Mouse (Mus musculus): ENCODE data around the gene Nckap5.

Gene Nckap5

GRCm38 (mm10) chr1:126339250-126339649 lies 491.3 kb downstream of the Nckap5 start:
- DNase-seq, result no peak

GRCm38 (mm10) chr1:126334202-126334601 lies 496.4 kb downstream of the Nckap5 start:
- no peak for DNase-seq

DNA sequence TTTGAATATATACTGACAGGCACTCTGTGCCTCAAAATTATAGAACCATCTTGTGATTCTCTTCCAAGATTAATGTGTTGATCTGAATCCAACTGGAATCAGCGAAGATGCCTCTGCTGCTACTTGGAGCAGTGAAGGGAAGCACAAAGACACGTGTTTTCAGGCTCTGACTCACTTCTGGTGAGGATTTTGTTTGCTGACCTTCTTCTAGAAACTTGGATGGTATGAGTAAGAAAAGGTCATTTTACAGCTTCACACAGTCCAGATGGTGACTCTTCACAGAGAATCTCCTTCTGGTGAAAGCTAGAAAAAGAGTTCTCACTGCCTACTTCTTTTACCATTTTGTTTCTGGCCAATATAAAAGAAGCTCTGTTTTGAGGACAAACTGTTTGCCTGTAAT lies 498.6 kb downstream of the Nckap5 start:
- DNase-seq, result peak; percentile 50

GRCm38 (mm10) chr1:126320696-126321095 lies 509.9 kb downstream of the Nckap5 start:
- DNase-seq, result no peak

GRCm38 (mm10) chr1:126317874-126318607 lies 512.6 kb downstream of the Nckap5 start:
- peak; percentile 3 for DNase-seq

DNA sequence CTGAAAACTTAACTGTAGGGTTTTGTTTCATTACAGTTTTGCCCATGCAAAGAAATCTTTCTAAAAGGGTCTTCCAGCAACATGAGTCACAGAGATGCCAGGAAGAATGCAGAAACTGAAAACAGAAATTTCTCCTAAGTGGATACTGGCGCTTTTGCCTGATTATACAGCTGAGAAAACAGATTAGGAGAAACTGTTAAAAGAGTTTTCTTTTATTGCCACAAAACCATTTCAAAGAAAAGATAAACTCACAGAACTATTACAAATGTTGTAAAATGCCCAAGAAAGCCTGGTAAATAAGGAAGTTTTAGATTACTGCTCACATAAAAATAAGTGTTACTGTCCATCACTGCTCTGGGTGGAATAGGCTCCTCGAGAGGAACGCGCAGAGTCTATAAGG lies 513.3 kb downstream of the Nckap5 start:
- DNase-seq, result no peak

- no peak for DNase-seq
Measured at GRCm38 (mm10) chr1:126316866-126317265, 513.7 kb downstream of the Nckap5 start.

DNA sequence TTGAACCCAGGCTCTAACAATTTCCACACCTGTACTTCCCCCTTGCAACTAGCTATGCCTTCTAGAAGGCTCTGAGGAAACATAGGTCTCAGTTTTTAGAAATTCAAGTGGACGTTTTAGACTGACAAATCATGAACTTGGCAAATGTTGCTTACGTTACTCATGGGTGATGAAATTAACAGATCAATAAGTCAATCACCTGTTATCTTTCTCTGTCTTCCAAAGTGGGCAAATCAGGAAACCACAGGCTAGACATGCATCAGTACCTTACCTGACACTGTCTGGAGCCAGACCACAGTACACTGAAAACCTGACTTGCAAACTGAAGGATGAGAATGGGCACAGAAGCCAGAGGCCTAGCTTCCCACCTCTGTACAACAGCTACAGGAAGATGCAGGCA lies 529.5 kb downstream of the Nckap5 start:
- no peak for DNase-seq

DNA sequence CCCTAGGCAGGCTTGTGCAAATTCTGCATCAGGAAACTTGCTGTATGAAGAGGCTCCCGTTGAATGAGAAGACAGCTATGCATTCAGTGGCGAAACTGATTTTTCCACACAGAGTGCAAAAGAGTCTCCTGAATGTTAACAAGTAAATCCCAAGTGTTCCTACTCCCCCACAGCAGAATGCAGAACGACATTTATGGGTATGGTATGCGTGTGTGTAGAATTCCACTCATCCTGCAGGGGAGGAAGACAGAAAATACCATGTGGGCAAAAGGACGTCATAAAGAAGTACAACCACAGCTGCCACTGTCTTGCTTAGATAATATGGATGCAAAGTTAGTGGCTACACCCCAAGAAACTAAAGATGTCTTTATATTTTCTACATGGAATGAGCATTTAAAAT lies 565.7 kb downstream of the Nckap5 start:
- DNase-seq, result peak; percentile 57

DNA sequence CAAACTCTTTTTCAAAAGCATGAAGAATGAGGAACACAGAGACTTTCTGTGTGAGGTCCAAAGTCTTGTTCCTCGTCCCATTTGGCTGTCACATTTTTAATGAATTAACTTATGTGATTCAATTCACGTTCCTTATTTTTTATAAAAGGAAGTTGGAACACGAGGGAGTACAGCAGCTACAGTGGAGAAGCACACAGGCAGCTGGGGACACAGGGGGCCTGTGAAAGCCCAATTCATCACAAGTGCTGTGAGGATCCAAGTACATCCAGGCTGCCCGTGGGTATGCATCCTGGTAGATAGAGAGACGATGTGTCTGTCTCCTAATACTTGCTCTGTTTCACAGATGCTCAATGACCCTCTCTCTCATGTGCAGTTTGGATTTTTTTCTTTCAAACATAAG lies 576.2 kb downstream of the Nckap5 start:
- DNase-seq, result peak; percentile 7

- DNase-seq, result no peak
Measured at GRCm38 (mm10) chr1:126253934-126254333, 576.7 kb downstream of the Nckap5 start.

DNA sequence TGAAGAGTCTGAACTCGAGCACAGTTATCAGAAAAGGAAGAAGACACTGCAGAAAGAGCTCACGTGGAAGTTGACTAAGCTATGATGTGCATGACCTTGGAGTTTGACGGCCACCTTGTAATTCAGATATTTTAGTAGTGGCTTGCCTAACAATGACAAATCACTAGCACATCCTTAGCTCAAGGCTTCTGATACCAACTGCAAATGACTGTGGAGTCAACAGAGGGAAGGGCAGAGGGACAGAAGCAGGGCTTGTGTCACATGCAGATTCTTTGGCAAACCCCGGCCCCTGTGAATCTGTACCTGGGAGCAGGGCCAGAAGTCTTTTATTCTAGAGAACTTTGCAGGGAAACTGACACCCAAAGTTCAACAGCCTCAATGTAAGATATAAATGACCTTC lies 597.4 kb downstream of the Nckap5 start:
- DNase-seq, result no peak

DNA sequence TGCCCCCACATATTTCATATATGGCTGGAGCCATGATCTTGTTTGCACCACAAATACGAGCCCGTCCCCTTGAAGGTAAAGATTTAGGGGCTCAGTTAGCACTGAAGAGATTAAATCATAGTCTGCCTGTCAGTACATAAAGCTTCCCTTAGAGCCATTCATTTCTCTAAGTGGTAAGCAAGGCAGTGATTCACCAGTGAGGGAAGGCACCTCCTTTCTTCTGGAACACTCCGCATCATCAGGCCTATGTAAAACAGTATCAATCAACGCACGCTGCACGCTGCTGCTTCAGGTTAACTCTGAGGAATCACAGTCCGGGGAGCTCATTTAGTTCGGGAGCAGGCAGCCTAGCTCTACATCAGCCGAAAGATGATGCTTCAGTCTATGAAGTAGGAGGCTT lies 599.4 kb downstream of the Nckap5 start:
- no peak for DNase-seq

- DNase-seq, result no peak
Measured at GRCm38 (mm10) chr1:126210212-126210611, 620.4 kb downstream of the Nckap5 start.

GRCm38 (mm10) chr1:126209743-126210142 lies 620.9 kb downstream of the Nckap5 start:
- no peak for DNase-seq

- DNase-seq, result peak; percentile 51
Measured at GRCm38 (mm10) chr1:126209131-126209530, 621.5 kb downstream of the Nckap5 start.

DNA sequence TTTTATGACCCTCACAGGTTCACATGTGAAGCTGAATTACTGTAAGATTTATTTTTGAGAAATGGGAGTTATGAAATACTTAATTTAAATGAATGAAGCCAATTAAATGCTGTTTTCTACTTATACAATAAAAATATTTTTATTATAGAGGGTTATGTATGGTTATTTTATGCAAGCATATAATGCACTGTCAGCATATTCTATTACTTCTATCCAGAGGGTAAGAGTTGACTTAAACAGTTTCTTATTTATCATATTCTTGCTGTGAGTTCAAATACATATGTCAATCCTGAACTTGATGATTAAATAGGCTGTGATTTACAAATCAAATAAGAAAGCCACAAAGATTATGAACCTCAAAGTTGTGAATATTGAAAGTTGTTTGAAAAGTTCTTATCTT lies 633.7 kb downstream of the Nckap5 start:
- DNase-seq, result no peak

DNA sequence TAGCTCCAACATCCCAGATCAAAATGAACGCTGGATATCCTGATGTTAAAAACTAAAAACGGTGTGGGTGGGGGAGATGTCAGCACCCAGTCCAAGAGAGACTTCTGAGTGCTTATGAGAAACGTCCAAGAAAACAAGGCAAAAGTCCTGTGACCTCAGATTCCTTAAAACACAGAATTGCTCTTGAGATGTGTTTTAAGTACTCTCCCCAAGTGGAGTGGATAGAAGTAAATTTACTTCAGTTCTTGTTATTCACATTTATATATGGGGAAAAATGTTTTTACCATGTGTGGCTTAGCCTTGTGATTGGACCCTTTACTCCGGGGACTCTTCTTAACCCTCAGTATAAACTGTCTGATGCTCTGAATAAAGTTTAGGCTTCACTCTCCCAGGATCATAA lies 640.2 kb downstream of the Nckap5 start:
- DNase-seq, result no peak

GRCm38 (mm10) chr1:126183751-126184150 lies 646.8 kb downstream of the Nckap5 start:
- no peak for DNase-seq

DNA sequence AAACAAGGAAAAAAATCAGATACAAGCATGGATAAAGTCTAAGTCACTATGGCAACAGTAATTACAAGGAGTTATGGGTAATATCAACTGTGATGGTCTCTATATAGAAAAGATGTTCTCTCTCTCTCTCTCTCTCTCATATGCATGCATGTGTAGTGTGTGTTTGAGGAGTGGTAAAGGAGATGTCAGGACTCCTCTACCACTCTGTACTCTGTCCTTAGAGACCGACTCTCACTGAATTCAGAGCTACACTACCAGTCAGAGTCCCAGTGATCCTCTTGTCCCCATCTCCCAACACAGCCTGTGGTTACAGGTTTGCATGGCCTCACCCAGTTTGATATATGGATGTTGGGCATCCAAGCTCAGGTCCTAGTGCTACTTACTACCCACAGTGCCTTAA lies 662.0 kb downstream of the Nckap5 start:
- no peak for DNase-seq

GRCm38 (mm10) chr1:126168131-126168530 lies 662.5 kb downstream of the Nckap5 start:
- DNase-seq, result no peak

DNA sequence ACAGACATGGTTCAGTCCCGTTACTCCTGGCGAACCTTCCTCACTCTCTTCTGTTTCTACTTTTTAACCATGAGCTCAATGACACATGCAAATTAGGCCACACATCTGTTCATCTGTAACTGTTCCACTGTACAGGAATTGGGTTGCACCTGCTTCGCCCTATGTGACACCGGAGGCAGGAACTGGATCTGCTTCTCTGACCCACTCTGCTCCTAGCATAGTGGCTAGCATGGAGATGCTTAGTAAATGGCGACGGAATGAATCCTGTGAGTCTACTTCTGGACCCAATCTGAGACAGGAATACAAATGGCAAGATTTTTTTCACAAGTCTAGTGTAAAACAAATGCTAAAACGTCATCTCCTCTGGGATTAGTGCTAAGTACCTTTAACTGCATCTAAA lies 663.1 kb downstream of the Nckap5 start:
- DNase-seq, result no peak

GRCm38 (mm10) chr1:126159287-126159686 lies 671.3 kb downstream of the Nckap5 start:
- no peak for DNase-seq

- DNase-seq, result no peak
Measured at GRCm38 (mm10) chr1:126155816-126156215, 674.8 kb downstream of the Nckap5 start.

GRCm38 (mm10) chr1:126153516-126154234 lies 676.9 kb downstream of the Nckap5 start:
- DNase-seq, result peak; percentile 87

All from layer of hippocampus, adult 9-11 months (tissue).